Mouse (Mus musculus): ENCODE data around the gene Speer4d.
"Not testable (repeated sequence)": the region's sequence is repeated elsewhere in the genome, so short reads cannot be mapped to it uniquely, and the experiment has no call there.

GRCm38 (mm10) chr5:15600342-15600741 is 18.5 kb upstream of the Speer4d start:
- TF ChIP-seq EP300 (IDR thresholded peaks at IDR 0.05; ENCODE audit: low read depth): not testable (repeated sequence)
- 0 out of 2 replicates have a peak, but pooled peaks have one; percentile 22 for TF ChIP-seq CTCF (IDR thresholded peaks at IDR 0.05; ENCODE audit: low read depth)

Measured in liver, postnatal 0 days (tissue).